Mouse (Mus musculus) spleen, adult 2 months (tissue): ENCODE data around the gene Erich6.

ENCODE experiments used
- CTCF ChIP-seq: fragments of 200-500 bp; IDR thresholded peaks from 2 replicates; pipeline ENCODE4 v1.5.1; 2011; ENCODE audit warnings: mild to moderate bottlenecking, inconsistent platforms; ENCODE audit not compliant: insufficient read depth, insufficient read length, insufficient replicate concordance; ENCODE audit errors: extremely low read depth
- POLR2A ChIP-seq: fragments of 200-500 bp; IDR thresholded peaks from 2 replicates; pipeline ENCODE4 v1.6.1; 2011; ENCODE audit warnings: low read depth, low read length, inconsistent platforms

GRCm38 (mm10) chr3:58657356-58657755 lies 20.3 kb upstream of the Erich6 start:
- no peak for TF ChIP-seq POLR2A
- no peak for TF ChIP-seq CTCF
